Mouse (Mus musculus) limb, embryonic 15.5 days (tissue): Measurements from ENCODE around the gene Ccnl2. TPM values are rescaled to one million over a fixed set of nuclear protein-coding genes. Genes with fewer than 3 reads are reported as not detected.
A peak's percentile ranks its signal among the peaks of the same experiment; 100 is the strongest.

ENCODE experiments used
- ATAC-seq: fragments of 200-750 bp; cut with Nextera tagmentation; 2 replicates; pipeline ENCODE4 v1.8.0; 2017; ENCODE audit warnings: low read depth, moderate TSS enrichment; ENCODE audit not compliant: insufficient number of reproducible peaks, low FRiP score, low TSS enrichment
- H3K27ac ChIP-seq: fragments of 300-500 bp; sonication (generic); 2 replicates; pipeline ENCODE4 v1.5.1; 2015; ENCODE audit warnings: moderate library complexity, mild to moderate bottlenecking, inconsistent platforms
- H3K27me3 ChIP-seq: fragments of 300-500 bp; sonication (generic); 2 replicates; pipeline ENCODE4 v1.6.1; 2015; ENCODE audit warnings: inconsistent platforms
- H3K36me3 ChIP-seq: fragments of 300-500 bp; sonication (generic); 2 replicates; pipeline ENCODE4 v1.6.1; 2015; ENCODE audit warnings: inconsistent platforms
- H3K4me1 ChIP-seq: fragments of 300-500 bp; sonication (generic); 2 replicates; pipeline ENCODE4 v1.6.1; 2015; ENCODE audit warnings: inconsistent platforms
- H3K4me2 ChIP-seq: fragments of 300-500 bp; sonication (generic); 2 replicates; pipeline ENCODE4 v1.6.1; 2015; ENCODE audit warnings: mild to moderate bottlenecking, inconsistent platforms
- H3K4me3 ChIP-seq: fragments of 300-500 bp; sonication (generic); 2 replicates; pipeline ENCODE4 v1.5.1; 2015; ENCODE audit warnings: mild to moderate bottlenecking, inconsistent platforms
- H3K9ac ChIP-seq: fragments of 300-500 bp; sonication (generic); 2 replicates; pipeline ENCODE4 v1.6.1; 2015; ENCODE audit warnings: inconsistent platforms
- H3K9me3 ChIP-seq: fragments of 300-500 bp; sonication (generic); 2 replicates; pipeline ENCODE4 v1.6.1; 2016; ENCODE audit warnings: inconsistent platforms
- WGBS: fragments of 180-500 bp; shearing (Covaris S2); methylation state at CpG from one replicate; pipeline ENCODE4 v1.1.7; 2015; 5-methylcytosine and 5-hydroxymethylcytosine counted together
- polyA plus RNA-seq: library from polyadenylated mRNA; unstranded; fragments of >200 nt; fragmentation: Nextera tagmentation; extraction: Ambion mirVana; gene quantifications from 2 replicates; pipeline ENCODE4 v1.2.1, GENCODE M21; 2015

Ccnl2 gene
- polyA plus RNA-seq, 1 experiment from 2014 or later = 185 TPM

- peak within 1 kb of the TSS; percentile 78 for H3K9ac ChIP-seq
- peaks cover 31% of the 10 kb centered on the region for H3K4me1 ChIP-seq
- H3K4me2 ChIP-seq = peak within 1 kb of the TSS; percentile 86
- peak within 1 kb of the TSS; percentile 93 for H3K27ac ChIP-seq
- no peaks in the 10 kb centered on the region for H3K27me3 ChIP-seq
- peak within 1 kb of the TSS; percentile 78 for H3K4me3 ChIP-seq
- WGBS = under 1% methylated on average over 49 of the region's 49 CpGs
- H3K9me3 ChIP-seq = no peaks in the 10 kb centered on the region
- peaks cover 22% of the 10 kb centered on the region for H3K36me3 ChIP-seq
- ATAC-seq = peak; percentile 89
These were observed 19.0 kb downstream of the Ccnl2 start, which contains the start of gene Aurkaip1 for GRCm38 (mm10) chr4:155831205-155831766. Gene Aurkaip1, plus strand, starts transcription at chr4:155831272.

- H3K27me3 ChIP-seq = no peaks in the 10 kb centered on the region
- under 1% methylated on average over 25 of the region's 25 CpGs for WGBS
- peak overlapping the region; percentile 93 for H3K27ac ChIP-seq
- no peak for ATAC-seq
- H3K9me3 ChIP-seq = no peaks in the 10 kb centered on the region
- H3K9ac ChIP-seq = peak overlapping the region; percentile 78
- peaks cover 31% of the 10 kb centered on the region for H3K4me1 ChIP-seq
- H3K4me2 ChIP-seq = peak overlapping the region; percentile 86
- H3K36me3 ChIP-seq = peaks cover 22% of the 10 kb centered on the region; the same call in 1 of the 2 replicates
- peak overlapping the region; percentile 78 for H3K4me3 ChIP-seq
These were observed 19.5 kb downstream of the Ccnl2 start for GRCm38 (mm10) chr4:155831831-155832230.

- Histone ChIP-seq H3K4me1 (peaks cover 31% of the 10 kb centered on the region), H3K36me3 (peaks cover 17% of the 10 kb centered on the region; the same call in 1 of the 2 replicates), H3K27me3 (no peaks in the 10 kb centered on the region), H3K27ac (peak overlapping the region; percentile 93; the same call in 1 of the 2 replicates), H3K4me3 (peak overlapping the region; percentile 78), H3K9me3 (no peaks in the 10 kb centered on the region), H3K4me2 (peak overlapping the region; percentile 86), H3K9ac (peak overlapping the region; percentile 78)
- ATAC-seq = no peak
- WGBS = 55% methylated on average over 10 of the region's 10 CpGs
These were observed 20.0 kb downstream of the Ccnl2 start for GRCm38 (mm10) chr4:155832321-155832720.

- Histone ChIP-seq H3K9ac (no peak overlapping the region), H3K4me1 (peaks cover 40% of the 10 kb centered on the region), H3K4me2 (no peak overlapping the region), H3K27ac (no peak overlapping the region), H3K4me3 (no peak overlapping the region), H3K36me3 (peaks cover 9% of the 10 kb centered on the region; the same call in 1 of the 2 replicates), H3K27me3 (no peaks in the 10 kb centered on the region), H3K9me3 (no peaks in the 10 kb centered on the region)
- ATAC-seq = no peak
- 85% methylated on average over 4 of the region's 4 CpGs for WGBS
These were observed 20.9 kb downstream of the Ccnl2 start for GRCm38 (mm10) chr4:155833234-155833633.

GRCm38 (mm10) chr4:155833836-155834235 lies 21.5 kb downstream of the Ccnl2 start:
- WGBS = 18% methylated on average over 2 of the region's 2 CpGs
- H3K27me3 ChIP-seq = no peaks in the 10 kb centered on the region
- H3K4me2 ChIP-seq = peak overlapping the region; percentile 7; the same call in 1 of the 2 replicates
- H3K4me1 ChIP-seq = peaks cover 44% of the 10 kb centered on the region
- peaks cover 6% of the 10 kb centered on the region; the same call in 1 of the 2 replicates for H3K36me3 ChIP-seq
- H3K9ac ChIP-seq = no peak overlapping the region
- no peaks in the 10 kb centered on the region for H3K9me3 ChIP-seq
- ATAC-seq = peak; percentile 41; the same call in 1 of the 2 replicates
- H3K4me3 ChIP-seq = peak overlapping the region; percentile 3; the same call in 1 of the 2 replicates
- H3K27ac ChIP-seq = peak overlapping the region; percentile 85

- WGBS = 55% methylated on average over 11 of the region's 11 CpGs
- Histone ChIP-seq H3K4me3 (no peak overlapping the region), H3K27me3 (no peaks in the 10 kb centered on the region), H3K4me1 (peaks cover 64% of the 10 kb centered on the region), H3K27ac (peak overlapping the region; percentile 86), H3K9ac (no peak overlapping the region), H3K9me3 (no peaks in the 10 kb centered on the region), H3K4me2 (no peak overlapping the region), H3K36me3 (peaks cover 14% of the 10 kb centered on the region)
- no peak for ATAC-seq
These were observed 25.2 kb downstream of the Ccnl2 start for GRCm38 (mm10) chr4:155837404-155838010.

GRCm38 (mm10) chr4:155838187-155839153 lies 26.2 kb downstream of the Ccnl2 start:
- H3K27me3 ChIP-seq = no peaks in the 10 kb centered on the region
- ATAC-seq = no peak
- H3K4me2 ChIP-seq = 0 out of 2 replicates have a peak overlapping the region, but pooled peaks have one; percentile 92
- 50% methylated on average over 8 of the region's 8 CpGs for WGBS
- no peak overlapping the region for H3K9ac ChIP-seq
- H3K9me3 ChIP-seq = no peaks in the 10 kb centered on the region
- peaks cover 17% of the 10 kb centered on the region for H3K36me3 ChIP-seq
- H3K27ac ChIP-seq = peak overlapping the region; percentile 86
- peaks cover 54% of the 10 kb centered on the region for H3K4me1 ChIP-seq
- H3K4me3 ChIP-seq = peak overlapping the region; percentile 56; the same call in 1 of the 2 replicates

GRCm38 (mm10) chr4:155839483-155839910 lies 27.2 kb downstream of the Ccnl2 start, which contains the start of gene Mxra8:
Gene Mxra8, plus strand, starts transcription at chr4:155839680.
- Histone ChIP-seq H3K36me3 (peaks cover 24% of the 10 kb centered on the region), H3K27me3 (no peaks in the 10 kb centered on the region), H3K9ac (peak within 1 kb of the TSS; percentile 55), H3K27ac (peak within 1 kb of the TSS; percentile 86), H3K4me3 (peak within 1 kb of the TSS; percentile 56), H3K4me2 (peak within 1 kb of the TSS; percentile 92), H3K9me3 (no peaks in the 10 kb centered on the region), H3K4me1 (peaks cover 45% of the 10 kb centered on the region)
- WGBS = 4% methylated on average over 16 of the region's 16 CpGs
- peak; percentile 79 for ATAC-seq

- H3K4me3 ChIP-seq = peak overlapping the region; percentile 56
- ATAC-seq = no peak; the same call in 1 of the 2 replicates
- peaks cover 45% of the 10 kb centered on the region for H3K4me1 ChIP-seq
- H3K27ac ChIP-seq = peak overlapping the region; percentile 86
- H3K9ac ChIP-seq = peak overlapping the region; percentile 55
- H3K36me3 ChIP-seq = peaks cover 24% of the 10 kb centered on the region
- peak overlapping the region; percentile 92 for H3K4me2 ChIP-seq
- WGBS = 8% methylated on average over 8 of the region's 8 CpGs
- no peaks in the 10 kb centered on the region for H3K27me3 ChIP-seq
- H3K9me3 ChIP-seq = no peaks in the 10 kb centered on the region
These were observed 28.1 kb downstream of the Ccnl2 start for GRCm38 (mm10) chr4:155840076-155841002.

GRCm38 (mm10) chr4:155841003-155841454 lies 28.7 kb downstream of the Ccnl2 start:
- Histone ChIP-seq H3K27ac (peak overlapping the region; percentile 86), H3K9me3 (no peaks in the 10 kb centered on the region), H3K27me3 (no peaks in the 10 kb centered on the region), H3K36me3 (peaks cover 24% of the 10 kb centered on the region), H3K4me3 (peak overlapping the region; percentile 56), H3K9ac (peak overlapping the region; percentile 55), H3K4me2 (peak overlapping the region; percentile 92), H3K4me1 (peaks cover 45% of the 10 kb centered on the region)
- ATAC-seq = peak; percentile 71
- 1% methylated on average over 32 of the region's 32 CpGs for WGBS
